Mouse (Mus musculus) testis, adult 2 months (tissue): ENCODE data around the gene Nup98.

Source experiments
- CTCF ChIP-seq: fragments of 200-500 bp; IDR thresholded peaks from 2 replicates; pipeline ENCODE4 v1.5.1; 2012; ENCODE audit warnings: low read depth, mild to moderate bottlenecking, inconsistent platforms, low read length, moderate library complexity; ENCODE audit not compliant: control insufficient read depth, insufficient read depth, insufficient replicate concordance
- POLR2A ChIP-seq: fragments of 200-500 bp; IDR thresholded peaks from 2 replicates; pipeline ENCODE4 v1.6.1; 2012; ENCODE audit warnings: low read depth, mild to moderate bottlenecking, inconsistent platforms, low read length, moderate library complexity; ENCODE audit not compliant: control insufficient read depth

DNA sequence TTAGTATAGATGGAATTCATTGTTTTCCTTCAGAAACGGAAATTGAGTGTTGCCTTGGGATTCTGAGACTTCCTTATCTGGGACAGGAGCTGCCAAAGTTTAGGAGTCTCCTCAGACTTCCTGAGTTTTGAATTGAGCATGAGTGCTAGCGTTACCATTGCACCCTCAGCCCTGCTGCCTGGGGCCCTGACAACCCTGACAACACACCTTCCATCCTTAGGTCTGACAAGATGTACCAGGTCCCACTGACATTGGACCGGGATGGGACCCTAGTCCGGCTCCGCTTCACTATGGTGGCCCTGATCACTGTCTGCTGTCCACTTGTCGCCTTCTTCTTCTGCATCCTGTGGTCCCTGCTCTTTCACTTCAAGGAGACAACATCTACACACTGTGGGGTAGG lies 16.1 kb upstream of the Nup98 start:
- TF ChIP-seq CTCF (no peak), POLR2A (no peak)
